Mouse (Mus musculus) ES-E14 (cell line): ENCODE data around the gene R3hdm4.

Experiments used
- CHD2 ChIP-seq: IDR thresholded peaks from 2 replicates; pipeline ENCODE4 v1.6.1; 2014; ENCODE audit warnings: mild to moderate bottlenecking, low read depth, low read length, inconsistent platforms
- HCFC1 ChIP-seq: IDR thresholded peaks from 2 replicates; pipeline ENCODE4 v1.6.1; 2012; ENCODE audit warnings: low read length, inconsistent platforms, borderline replicate concordance; ENCODE audit not compliant: insufficient read depth
- MAFK ChIP-seq: IDR thresholded peaks from 2 replicates; pipeline ENCODE4 v1.6.1; 2014; ENCODE audit warnings: mild to moderate bottlenecking, low read depth, low read length, inconsistent platforms; ENCODE audit not compliant: insufficient read depth
- ZC3H11A ChIP-seq: IDR thresholded peaks from 2 replicates; pipeline ENCODE4 v1.6.1; 2012; ENCODE audit warnings: low read depth, mild to moderate bottlenecking, inconsistent platforms, low read length, borderline replicate concordance
- ZNF384 ChIP-seq: IDR thresholded peaks from 2 replicates; pipeline ENCODE4 v1.6.1; 2012; ENCODE audit warnings: low read depth, low read length, inconsistent platforms

DNA sequence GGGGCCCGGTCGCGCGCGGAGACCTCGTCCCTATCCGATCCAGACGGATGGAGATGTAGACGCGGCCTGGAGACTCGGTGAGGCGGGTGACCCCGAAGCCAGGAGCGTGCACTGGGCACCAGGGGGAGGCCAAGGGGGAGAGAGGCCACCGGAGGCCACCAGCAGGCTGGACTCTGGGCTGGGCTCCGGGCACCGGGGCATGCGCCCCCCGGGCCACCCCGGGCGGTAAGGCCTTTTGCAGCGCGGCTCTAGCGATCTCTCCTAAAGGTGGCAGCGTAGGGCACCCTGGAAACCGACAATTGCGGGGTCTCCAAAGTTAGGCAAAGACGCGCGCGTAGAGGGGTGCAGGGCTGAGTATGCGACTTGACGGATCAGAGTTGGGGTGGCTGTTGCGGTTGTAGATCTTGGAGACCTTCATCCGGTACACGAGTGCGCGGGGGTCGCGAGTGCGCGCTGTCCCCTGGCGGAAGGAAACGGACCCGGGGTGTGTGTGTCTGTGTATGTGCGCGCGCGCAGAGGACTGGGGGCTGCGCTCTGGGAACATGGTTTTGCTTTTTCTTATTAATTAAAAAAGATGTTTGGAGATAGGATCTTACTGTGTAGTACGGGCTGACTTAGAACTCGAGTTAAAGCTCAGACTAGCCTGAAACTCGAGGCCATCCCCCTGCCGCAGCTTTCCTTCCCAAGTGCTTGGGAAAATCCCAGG, 6.5 kb upstream of the R3hdm4 start:
- no peak for TF ChIP-seq ZC3H11A
- TF ChIP-seq CHD2, result no peak
- no peak for TF ChIP-seq MAFK
- no peak for TF ChIP-seq HCFC1
- TF ChIP-seq ZNF384, result no peak
